Mouse (Mus musculus): ENCODE measurements around the gene Sec22a. TPM values are rescaled to one million over a fixed set of nuclear protein-coding genes. Genes with fewer than 3 reads are reported as not detected.

Sec22a gene
- polyA plus RNA-seq, 1 experiment, result 35.8 TPM

GRCm38 (mm10) chr16:35270945-35271344 lies 92.8 kb downstream of the Sec22a start:
- Histone ChIP-seq H3K27ac (ENCODE audit: insufficient read depth, low read length) (no peak overlapping the region), H3K4me1 (ENCODE audit: control insufficient read depth, insufficient read depth, low read length) (no peaks in the 10 kb centered on the region), H3K4me3 (ENCODE audit: insufficient read depth, low read length) (no peak overlapping the region)
- no peak for TF ChIP-seq POLR2A (IDR thresholded peaks at IDR 0.05; ENCODE audit: low read depth, low read length)
- TF ChIP-seq CTCF (IDR thresholded peaks at IDR 0.05; ENCODE audit: borderline replicate concordance, insufficient read depth, low read length), result no peak

DNA sequence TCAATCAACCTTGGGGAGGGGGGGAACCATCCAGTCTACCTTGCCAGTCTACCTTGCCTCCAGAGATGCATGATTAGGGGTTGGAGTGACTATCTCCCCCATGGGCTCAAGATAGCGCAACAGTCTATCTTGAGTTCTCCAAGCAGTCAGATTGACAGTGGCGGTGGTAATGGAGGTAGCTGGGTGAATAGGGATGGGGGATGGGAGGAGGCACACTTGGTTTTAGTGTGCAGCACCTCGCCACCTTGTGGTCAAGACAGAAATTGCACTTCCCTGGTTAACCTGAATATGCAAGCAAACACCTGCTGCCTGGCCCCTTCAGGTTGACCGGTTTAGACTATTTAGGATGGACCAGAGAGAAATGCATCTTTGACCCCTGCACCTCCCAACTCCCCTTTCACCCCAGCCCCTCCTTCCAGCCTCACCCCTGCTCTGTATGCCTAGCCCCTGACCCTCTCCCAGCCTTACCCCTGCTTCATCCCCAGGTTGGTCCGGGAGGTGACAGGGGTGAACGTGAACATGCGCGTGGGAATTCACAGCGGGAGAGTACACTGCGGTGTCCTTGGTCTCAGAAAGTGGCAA lies 93.3 kb downstream of the Sec22a start:
- Histone ChIP-seq H3K4me1 (ENCODE audit: control insufficient read depth, insufficient read depth, low read length) (no peaks in the 10 kb centered on the region), H3K27ac (ENCODE audit: insufficient read depth, low read length) (no peak overlapping the region), H3K4me3 (ENCODE audit: insufficient read depth, low read length) (no peak overlapping the region)
- TF ChIP-seq POLR2A (IDR thresholded peaks at IDR 0.05; ENCODE audit: low read depth, low read length), result no peak
- peak; percentile 92 for TF ChIP-seq CTCF (IDR thresholded peaks at IDR 0.05; ENCODE audit: borderline replicate concordance, insufficient read depth, low read length)

Other genes starting within 250 kb of the Sec22a start
- gene Adcy5, start 209.0 kb downstream of the Sec22a start, polyA plus RNA-seq (2011; ENCODE audit: insufficient read length, low read depth, missing spikeins), result 1.3 and 2.4 TPM in 2 replicates
- 96.7 and 105 TPM in 2 replicates for gene Pdia5, start 127.0 kb upstream of the Sec22a start, polyA plus RNA-seq (2011; ENCODE audit: insufficient read length, low read depth, missing spikeins)
- gene Sema5b, start 177.2 kb upstream of the Sec22a start, polyA plus RNA-seq (2011; ENCODE audit: insufficient read length, low read depth, missing spikeins), result 1.3 TPM in 2 replicates

Measured in embryonic fibroblast, embryonic 13.5 days (primary cell).